Mouse (Mus musculus): ENCODE measurements at regions not wholly inside any gene's neighbourhood (a gene's known extent, or its start where the extent isn't known, plus 50 kb on each side); places are given as distances from the start of the nearest gene placed in this dataset.

DNA sequence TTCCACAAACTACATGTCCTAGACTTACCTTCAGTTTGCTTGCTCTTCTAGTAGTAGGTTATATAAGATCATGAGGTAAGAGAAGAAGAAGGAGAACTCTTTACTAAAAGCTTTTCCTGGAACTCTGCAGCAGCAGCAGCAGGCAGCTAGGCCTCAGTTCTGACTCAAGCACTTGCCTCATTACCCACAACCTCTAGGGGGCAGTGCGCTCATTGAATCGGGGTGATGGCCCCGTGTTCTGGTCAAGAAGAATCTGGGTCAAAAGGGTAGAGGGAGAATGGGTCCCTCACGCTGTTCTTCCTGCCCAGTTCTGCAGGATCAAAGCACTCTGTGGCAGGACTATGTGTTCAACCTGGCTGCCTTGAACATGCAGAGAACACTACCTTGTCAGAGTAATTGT lies 109.9 kb upstream of the Otud4 start:
- Histone ChIP-seq H3K27me3 (ENCODE audit: insufficient read depth, low read length) (no peaks in the 10 kb centered on the region; the same call in 1 of the 2 replicates), H3K4me3 (ENCODE audit: low read depth, low read length) (no peak overlapping the region), H3K4me1 (ENCODE audit: insufficient read depth, low read depth, low read length) (no peaks in the 10 kb centered on the region), H3K9me3 (replicated peaks) (no peaks in the 10 kb centered on the region), H3K36me3 (replicated peaks) (no peaks in the 10 kb centered on the region)
- ATAC-seq (ENCODE audit: extremely low read depth, insufficient number of reproducible peaks, low FRiP score, poor library complexity, severe bottlenecking): no peak
- TF ChIP-seq GATA2 (IDR thresholded peaks at IDR 0.05; ENCODE audit: borderline replicate concordance, low read depth, low read length) (no peak), CTCF (IDR thresholded peaks at IDR 0.05; ENCODE audit: low read depth, low read length) (peak; percentile 50)
- DNase-seq (ENCODE audit: low spot score): peak; percentile 4

DNA sequence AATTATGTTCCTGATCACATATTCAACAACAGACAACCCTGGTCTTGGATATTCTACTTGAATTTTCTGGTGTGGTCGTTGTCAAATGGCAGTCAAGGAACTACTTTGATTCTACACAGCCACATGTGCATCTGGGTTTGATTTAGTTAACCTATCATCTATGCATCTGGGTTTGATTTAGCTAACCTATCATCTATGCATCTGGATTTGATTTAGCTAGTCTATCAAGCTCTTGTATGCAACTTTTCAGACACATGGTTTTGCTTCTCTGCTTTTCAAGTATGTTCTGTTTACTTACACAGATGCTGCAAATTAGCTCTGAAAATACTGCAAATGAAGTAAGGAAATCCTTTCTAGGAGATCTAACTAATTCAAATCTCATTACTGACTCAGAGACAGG lies 117.4 kb upstream of the Otud4 start:
- Histone ChIP-seq H3K4me3 (ENCODE audit: low read depth, low read length) (no peak overlapping the region), H3K4me1 (ENCODE audit: insufficient read depth, low read depth, low read length) (no peaks in the 10 kb centered on the region), H3K27me3 (ENCODE audit: insufficient read depth, low read length) (no peaks in the 10 kb centered on the region), H3K36me3 (replicated peaks) (no peaks in the 10 kb centered on the region), H3K9me3 (replicated peaks) (no peaks in the 10 kb centered on the region)
- TF ChIP-seq GATA1 (IDR thresholded peaks at IDR 0.05; ENCODE audit: borderline replicate concordance, low read length): no peak
- TF ChIP-seq POLR2AphosphoS5 (IDR thresholded peaks at IDR 0.05; ENCODE audit: insufficient replicate concordance, low read depth, low read length): no peak
- no peak for TF ChIP-seq TAL1 (conservative IDR thresholded peaks at IDR 0.05; ENCODE audit: low read depth, low read length)
- TF ChIP-seq GATA2 (IDR thresholded peaks at IDR 0.05; ENCODE audit: borderline replicate concordance, low read depth, low read length): no peak
- TF ChIP-seq CTCF (IDR thresholded peaks at IDR 0.05; ENCODE audit: low read depth, low read length): no peak
- no peak for ATAC-seq (ENCODE audit: extremely low read depth, insufficient number of reproducible peaks, low FRiP score, poor library complexity, severe bottlenecking)
- DNase-seq (ENCODE audit: low spot score): no peak

DNA sequence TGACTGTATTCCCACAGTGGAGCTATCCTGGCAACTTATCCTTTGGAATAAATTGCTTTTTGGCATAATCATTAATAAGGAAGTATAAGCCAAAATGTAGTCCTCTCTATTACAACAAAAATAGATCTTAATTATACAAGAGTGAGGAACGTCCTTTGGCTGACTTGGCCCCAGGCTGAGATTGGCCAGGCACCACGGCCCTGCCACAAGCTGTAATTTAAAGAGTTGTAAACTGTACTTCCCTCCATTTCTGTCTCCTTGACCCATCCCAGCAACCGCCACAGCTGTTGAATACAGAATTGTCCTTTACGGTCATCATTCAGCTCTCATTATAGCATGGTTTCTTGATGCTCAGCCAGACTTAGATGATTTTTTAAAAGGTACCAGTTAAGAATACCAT lies 119.6 kb upstream of the Smad1 start:
- H3K9me3 ChIP-seq (replicated peaks): no peaks in the 10 kb centered on the region
- H3K4me3 ChIP-seq (ENCODE audit: low read depth, low read length): no peak overlapping the region
- H3K27me3 ChIP-seq (ENCODE audit: insufficient read depth, low read length): no peaks in the 10 kb centered on the region
- TF ChIP-seq GATA1 (IDR thresholded peaks at IDR 0.05; ENCODE audit: borderline replicate concordance, low read length): no peak
- TF ChIP-seq GATA2 (IDR thresholded peaks at IDR 0.05; ENCODE audit: borderline replicate concordance, low read depth, low read length): no peak
- TF ChIP-seq POLR2AphosphoS5 (IDR thresholded peaks at IDR 0.05; ENCODE audit: insufficient replicate concordance, low read depth, low read length): no peak
- no peak for TF ChIP-seq CTCF (IDR thresholded peaks at IDR 0.05; ENCODE audit: low read depth, low read length)
- TF ChIP-seq TAL1 (conservative IDR thresholded peaks at IDR 0.05; ENCODE audit: low read depth, low read length): no peak
- no peaks in the 10 kb centered on the region for H3K4me1 ChIP-seq (ENCODE audit: insufficient read depth, low read depth, low read length)
- DNase-seq (ENCODE audit: low spot score) (no peak), ATAC-seq (ENCODE audit: extremely low read depth, insufficient number of reproducible peaks, low FRiP score, poor library complexity, severe bottlenecking) (no peak)
- no peaks in the 10 kb centered on the region for H3K36me3 ChIP-seq (replicated peaks)

DNA sequence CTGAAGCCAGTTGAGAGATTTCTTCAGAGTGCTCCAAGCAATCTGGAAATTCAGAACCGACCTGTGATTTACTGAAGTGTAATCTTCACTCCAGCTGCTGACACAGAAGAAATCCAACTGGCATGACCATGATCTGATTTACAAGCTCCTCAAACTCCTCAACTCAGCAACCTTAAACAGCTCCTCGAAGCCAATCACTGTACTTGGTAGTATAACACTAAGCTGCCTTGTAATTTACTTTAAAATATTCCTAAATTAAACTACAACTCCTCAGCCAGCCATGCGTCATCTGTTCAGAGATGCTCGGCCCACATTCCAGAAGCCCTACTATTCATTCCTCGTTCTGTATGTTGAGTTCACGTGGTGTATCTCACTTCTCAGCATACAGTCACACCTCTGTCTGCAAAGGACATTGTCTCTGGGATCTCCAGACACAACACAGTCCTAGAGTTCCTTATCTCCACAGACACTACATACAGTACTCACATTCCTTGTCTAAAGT lies 116.0 kb upstream of the Smad1 start:
- no peak for DNase-seq (ENCODE audit: low spot score)
- no peak for ATAC-seq (ENCODE audit: extremely low read depth, insufficient number of reproducible peaks, low FRiP score, poor library complexity, severe bottlenecking)
- H3K27me3 ChIP-seq (ENCODE audit: insufficient read depth, low read length): peaks cover 8% of the 10 kb centered on the region; the same call in 1 of the 2 replicates
- no peaks in the 10 kb centered on the region for H3K9me3 ChIP-seq (replicated peaks)
- no peak for TF ChIP-seq GATA1 (IDR thresholded peaks at IDR 0.05; ENCODE audit: borderline replicate concordance, low read length)
- no peak for TF ChIP-seq CTCF (IDR thresholded peaks at IDR 0.05; ENCODE audit: low read depth, low read length)
- no peak for TF ChIP-seq POLR2AphosphoS5 (IDR thresholded peaks at IDR 0.05; ENCODE audit: insufficient replicate concordance, low read depth, low read length)
- TF ChIP-seq GATA2 (IDR thresholded peaks at IDR 0.05; ENCODE audit: borderline replicate concordance, low read depth, low read length): no peak
- no peak for TF ChIP-seq TAL1 (conservative IDR thresholded peaks at IDR 0.05; ENCODE audit: low read depth, low read length)
- no peaks in the 10 kb centered on the region for H3K36me3 ChIP-seq (replicated peaks)
- H3K4me3 ChIP-seq (ENCODE audit: low read depth, low read length): no peak overlapping the region
- H3K4me1 ChIP-seq (ENCODE audit: insufficient read depth, low read depth, low read length): no peaks in the 10 kb centered on the region

DNA sequence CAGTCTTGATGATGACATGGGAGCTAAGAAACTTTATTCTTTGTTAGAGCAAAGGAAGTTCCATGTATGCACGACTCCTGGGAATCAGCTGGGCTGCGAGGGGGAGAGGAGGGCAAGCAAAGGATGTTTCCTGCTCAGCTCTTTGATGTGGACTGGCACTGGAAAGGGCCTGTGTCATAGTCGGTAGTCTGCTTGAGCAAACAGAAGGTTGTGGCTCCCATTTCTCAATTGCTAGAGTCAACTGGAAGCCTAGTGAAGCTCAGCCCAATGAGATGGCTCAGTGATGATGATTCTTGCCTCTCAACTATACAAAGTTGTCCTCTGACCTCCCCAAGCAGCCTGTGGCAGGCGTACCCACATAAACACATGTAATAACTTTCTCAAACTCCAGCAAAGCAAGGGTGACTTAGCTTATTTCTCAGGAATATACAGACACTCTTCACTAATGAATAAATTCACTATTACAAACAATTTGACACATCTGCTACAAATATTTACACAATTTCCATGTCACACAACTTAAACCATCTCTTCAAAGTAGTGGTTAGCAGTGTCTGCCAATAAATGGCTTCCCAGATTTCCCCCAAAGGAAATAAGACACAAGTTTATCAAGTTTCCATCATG lies 115.4 kb upstream of the Smad1 start:
- no peaks in the 10 kb centered on the region for H3K9me3 ChIP-seq (replicated peaks)
- TF ChIP-seq TAL1 (conservative IDR thresholded peaks at IDR 0.05; ENCODE audit: low read depth, low read length) (no peak), POLR2AphosphoS5 (IDR thresholded peaks at IDR 0.05; ENCODE audit: insufficient replicate concordance, low read depth, low read length) (no peak)
- peaks cover 10% of the 10 kb centered on the region; the same call in 1 of the 2 replicates for H3K27me3 ChIP-seq (ENCODE audit: insufficient read depth, low read length)
- H3K4me3 ChIP-seq (ENCODE audit: low read depth, low read length): no peak overlapping the region
- no peak for ATAC-seq (ENCODE audit: extremely low read depth, insufficient number of reproducible peaks, low FRiP score, poor library complexity, severe bottlenecking)
- no peaks in the 10 kb centered on the region for H3K36me3 ChIP-seq (replicated peaks)
- H3K4me1 ChIP-seq (ENCODE audit: insufficient read depth, low read depth, low read length): no peaks in the 10 kb centered on the region
- no peak for DNase-seq (ENCODE audit: low spot score)

DNA sequence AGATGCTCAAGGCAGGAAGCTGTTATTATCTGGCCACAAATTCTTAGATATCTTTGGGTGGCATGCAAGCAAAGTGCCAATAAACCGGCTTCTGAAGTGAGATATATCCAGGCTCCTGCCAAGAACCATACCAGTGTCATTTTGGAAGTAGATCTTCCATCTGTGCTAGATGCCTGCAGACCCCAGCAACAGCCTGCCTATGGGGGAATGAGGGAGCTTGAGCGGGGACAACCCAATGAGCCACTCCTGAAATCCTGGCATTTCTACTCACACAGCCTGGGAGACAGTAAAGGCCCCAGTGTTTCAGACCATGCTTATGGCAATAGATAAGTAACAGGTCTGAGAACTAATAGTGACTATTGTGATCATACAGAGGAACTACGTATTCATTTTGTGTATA lies 109.3 kb upstream of the Smad1 start:
- no peaks in the 10 kb centered on the region for H3K4me1 ChIP-seq (ENCODE audit: insufficient read depth, low read depth, low read length)
- H3K36me3 ChIP-seq (replicated peaks): no peaks in the 10 kb centered on the region
- peaks cover 20% of the 10 kb centered on the region; the same call in 1 of the 2 replicates for H3K27me3 ChIP-seq (ENCODE audit: insufficient read depth, low read length)
- ATAC-seq (ENCODE audit: extremely low read depth, insufficient number of reproducible peaks, low FRiP score, poor library complexity, severe bottlenecking) (no peak), DNase-seq (ENCODE audit: low spot score) (no peak)
- H3K9me3 ChIP-seq (replicated peaks): no peaks in the 10 kb centered on the region
- H3K4me3 ChIP-seq (ENCODE audit: low read depth, low read length): no peak overlapping the region
- TF ChIP-seq TAL1 (conservative IDR thresholded peaks at IDR 0.05; ENCODE audit: low read depth, low read length) (no peak), GATA2 (IDR thresholded peaks at IDR 0.05; ENCODE audit: borderline replicate concordance, low read depth, low read length) (no peak), POLR2AphosphoS5 (IDR thresholded peaks at IDR 0.05; ENCODE audit: insufficient replicate concordance, low read depth, low read length) (no peak), GATA1 (IDR thresholded peaks at IDR 0.05; ENCODE audit: borderline replicate concordance, low read length) (no peak), CTCF (IDR thresholded peaks at IDR 0.05; ENCODE audit: low read depth, low read length) (no peak)
